Mouse (Mus musculus) limb, embryonic 11.5 days (tissue): ENCODE results near the gene Eci1. TPM values are rescaled to one million over a fixed set of nuclear protein-coding genes. Genes with fewer than 3 reads are reported as not detected.
"Not testable (repeated sequence)": the region's sequence is repeated elsewhere in the genome, so short reads cannot be mapped to it uniquely, and the experiment has no call there.

ENCODE experiments used
- ATAC-seq: fragments of 200-750 bp; cut with Nextera tagmentation; 2 replicates; pipeline ENCODE4 v1.8.0; 2017; ENCODE audit warnings: low read depth; ENCODE audit not compliant: insufficient number of reproducible peaks, low FRiP score, low TSS enrichment
- DNase-seq: peaks from one replicate; pipeline ENCODE4 v3.0.0-alpha.2; 2015; ENCODE audit warnings: low spot score
- H3K27ac ChIP-seq: fragments of 300-500 bp; sonication (generic); replicated peaks from 2 replicates; pipeline ENCODE4 v1.5.1; 2014; ENCODE audit warnings: low read depth, mild to moderate bottlenecking, low read length
- H3K27me3 ChIP-seq: fragments of 300-500 bp; sonication (generic); 2 replicates; pipeline ENCODE4 v1.6.1; 2014; ENCODE audit warnings: mild to moderate bottlenecking, low read length, mixed read lengths; ENCODE audit not compliant: control insufficient read depth, insufficient read depth
- H3K36me3 ChIP-seq: fragments of 300-500 bp; sonication (generic); 2 replicates; pipeline ENCODE4 v1.6.1; 2014; ENCODE audit warnings: mild to moderate bottlenecking, low read length, moderate library complexity, mixed read lengths; ENCODE audit not compliant: control insufficient read depth, insufficient read depth
- H3K4me1 ChIP-seq: fragments of 300-500 bp; sonication (generic); 2 replicates; pipeline ENCODE4 v1.6.1; 2014; ENCODE audit warnings: low read length, mixed read lengths; ENCODE audit not compliant: control insufficient read depth, insufficient read depth
- H3K4me2 ChIP-seq: fragments of 300-500 bp; sonication (generic); 2 replicates; pipeline ENCODE4 v1.6.1; 2014; ENCODE audit warnings: low read depth, mild to moderate bottlenecking, moderate library complexity; ENCODE audit not compliant: severe bottlenecking
- H3K4me3 ChIP-seq: fragments of 300-500 bp; sonication (generic); 2 replicates; pipeline ENCODE4 v1.5.1; 2014; ENCODE audit warnings: low read depth, low read length
- H3K9ac ChIP-seq: fragments of 300-500 bp; sonication (generic); 2 replicates; pipeline ENCODE4 v1.6.1; 2014; ENCODE audit warnings: mild to moderate bottlenecking, low read length
- H3K9me3 ChIP-seq: fragments of 300-500 bp; sonication (generic); 2 replicates; pipeline ENCODE4 v1.6.1; 2016; ENCODE audit warnings: low read length; ENCODE audit not compliant: control insufficient read depth
- WGBS: fragments of 180-500 bp; shearing (Covaris S2); extraction: QIAGEN DNeasy Blood & Tissue Kit; methylation state at CpG from one replicate; pipeline ENCODE4 v1.1.7; 2014; 5-methylcytosine and 5-hydroxymethylcytosine counted together
- polyA plus RNA-seq: library from polyadenylated mRNA; unstranded; fragments of >200 nt; fragmentation: Nextera tagmentation; extraction: Ambion mirVana; gene quantifications from 2 replicates; pipeline ENCODE4 v1.2.1, GENCODE M21; 2014

Gene Eci1
- polyA plus RNA-seq, 1 experiment from 2014 or later: 90.0 TPM

DNA sequence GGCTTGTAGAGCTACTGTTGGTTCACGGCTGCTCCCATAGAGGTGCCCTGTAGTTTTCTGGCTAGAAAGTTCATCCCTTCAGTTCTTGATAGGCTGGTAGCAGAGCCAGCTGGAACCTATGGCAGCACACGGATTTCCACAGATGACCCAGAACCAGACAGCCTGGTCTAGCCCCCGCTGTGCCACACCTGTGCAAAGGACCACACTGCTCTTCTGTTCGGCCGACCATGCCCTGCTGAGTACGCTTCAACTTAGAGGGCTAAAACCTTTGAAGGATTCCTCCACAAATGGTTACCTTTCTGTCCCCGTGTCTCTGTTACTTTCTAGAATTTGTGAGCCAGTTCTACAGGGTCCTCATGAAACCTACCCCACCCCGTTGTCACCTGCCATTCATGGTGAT lies 1.1 kb upstream of the Eci1 start:
- H3K9me3 ChIP-seq, H3K27me3 ChIP-seq, ATAC-seq, H3K9ac ChIP-seq, H3K4me1 ChIP-seq, H3K27ac ChIP-seq, H3K4me2 ChIP-seq, DNase-seq, H3K4me3 ChIP-seq: not testable (repeated sequence)
- H3K36me3 ChIP-seq: peaks cover 35% of the 10 kb centered on the region
- 93% methylated on average over 5 of the region's 8 CpGs for WGBS

- no peak overlapping the region for H3K9ac ChIP-seq
- 92% methylated on average over 7 of the region's 7 CpGs for WGBS
- no peak; the same call in 1 of the 2 replicates for ATAC-seq
Measured at GRCm38 (mm10) chr17:24425905-24426304, 536 bp upstream of the Eci1 start.

GRCm38 (mm10) chr17:24427170-24427557 lies 723 bp downstream of the Eci1 start:
- H3K27ac ChIP-seq: 0 out of 2 replicates have a peak overlapping the region, but pooled peaks have one; percentile 83
- H3K9ac ChIP-seq: peak overlapping the region; percentile 85
- H3K27me3 ChIP-seq: no peaks in the 10 kb centered on the region
- peak overlapping the region; percentile 63 for H3K4me3 ChIP-seq
- no peaks in the 10 kb centered on the region for H3K9me3 ChIP-seq
- H3K4me2 ChIP-seq: peak overlapping the region; percentile 54
- H3K36me3 ChIP-seq: peaks cover 21% of the 10 kb centered on the region
- no peak for ATAC-seq
- H3K4me1 ChIP-seq: peaks cover 4% of the 10 kb centered on the region; the same call in 1 of the 2 replicates
- peak; percentile 39 for DNase-seq
- WGBS: 6% methylated on average over 8 of the region's 8 CpGs

More at GRCm38 (mm10) chr17:24425905-24426304, 536 bp upstream of the Eci1 start:
- Histone ChIP-seq H3K9me3 (no peaks in the 10 kb centered on the region), H3K4me3 (no peak overlapping the region), H3K27me3 (no peaks in the 10 kb centered on the region), H3K4me1 (peaks cover 4% of the 10 kb centered on the region; the same call in 1 of the 2 replicates), H3K27ac (no peak overlapping the region), H3K36me3 (peaks cover 30% of the 10 kb centered on the region), H3K4me2 (no peak overlapping the region)
- no peak for DNase-seq

DNA sequence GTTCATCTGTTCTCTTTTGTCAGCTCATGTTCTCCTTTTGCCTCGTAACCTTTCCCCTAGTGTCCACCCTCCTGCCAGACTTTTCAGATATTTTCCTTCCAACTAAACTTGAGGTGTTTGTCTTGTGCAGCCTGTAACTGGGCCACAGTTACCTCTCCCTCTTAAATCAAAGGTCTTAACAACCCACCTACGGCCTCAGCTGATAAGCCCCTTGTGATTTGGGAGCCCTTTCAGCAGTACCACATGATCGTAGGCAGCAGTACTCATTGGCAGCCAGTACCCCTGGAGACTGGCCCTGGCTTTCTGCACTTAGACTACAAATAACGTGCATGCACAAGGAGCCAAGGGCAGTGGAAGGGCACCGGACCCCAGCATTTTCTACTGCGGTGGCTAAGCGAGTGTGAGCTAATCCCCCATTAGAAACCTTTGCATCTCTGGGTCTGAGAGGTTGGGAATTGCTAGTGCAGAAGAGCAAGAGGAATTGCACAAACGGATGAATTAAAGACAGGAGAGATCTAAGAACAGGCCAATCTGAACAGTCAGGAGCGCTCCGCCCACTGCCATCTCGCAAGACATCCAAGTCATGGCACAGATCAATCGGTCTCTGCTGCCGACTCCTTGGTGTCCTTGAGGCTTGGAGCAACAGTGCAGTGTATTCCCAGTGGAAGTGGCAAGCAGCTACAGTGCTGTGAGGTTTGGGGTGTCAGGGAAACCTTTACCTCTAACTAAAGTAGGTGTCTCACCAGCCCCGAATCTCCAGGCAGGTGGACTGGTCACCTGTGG lies 3.0 kb downstream of the Eci1 start:
- H3K4me1 ChIP-seq: peaks cover 4% of the 10 kb centered on the region; the same call in 1 of the 2 replicates
- 85% methylated on average over 14 of the region's 14 CpGs for WGBS
- no peaks in the 10 kb centered on the region for H3K9me3 ChIP-seq
- H3K36me3 ChIP-seq: peaks cover 9% of the 10 kb centered on the region; the same call in 1 of the 2 replicates
- no peak overlapping the region for H3K4me3 ChIP-seq
- no peak overlapping the region for H3K4me2 ChIP-seq
- no peak overlapping the region for H3K27ac ChIP-seq
- no peak for DNase-seq
- H3K27me3 ChIP-seq: no peaks in the 10 kb centered on the region
- H3K9ac ChIP-seq: no peak overlapping the region
- no peak for ATAC-seq

GRCm38 (mm10) chr17:24437016-24437415 lies 10.6 kb downstream of the Eci1 start:
- H3K27me3 ChIP-seq: no peaks in the 10 kb centered on the region
- H3K36me3 ChIP-seq: peaks cover 8% of the 10 kb centered on the region
- no peak overlapping the region for H3K4me3 ChIP-seq
- H3K9me3 ChIP-seq: no peaks in the 10 kb centered on the region
- H3K4me2 ChIP-seq: no peak overlapping the region
- DNase-seq (peak; percentile 48), ATAC-seq (no peak)
- no peak overlapping the region for H3K27ac ChIP-seq
- H3K4me1 ChIP-seq: no peaks in the 10 kb centered on the region
- 77% methylated on average over 5 of the region's 5 CpGs for WGBS
- no peak overlapping the region for H3K9ac ChIP-seq

- no peak overlapping the region for H3K4me2 ChIP-seq
- no peaks in the 10 kb centered on the region for H3K9me3 ChIP-seq
- no peaks in the 10 kb centered on the region for H3K27me3 ChIP-seq
- no peak overlapping the region for H3K9ac ChIP-seq
- DNase-seq (no peak), ATAC-seq (no peak)
- no peaks in the 10 kb centered on the region for H3K4me1 ChIP-seq
- no peak overlapping the region for H3K4me3 ChIP-seq
- WGBS: 94% methylated on average over 8 of the region's 8 CpGs
- H3K36me3 ChIP-seq: peaks cover 20% of the 10 kb centered on the region
- no peak overlapping the region for H3K27ac ChIP-seq
Measured at GRCm38 (mm10) chr17:24440377-24440776, 13.9 kb downstream of the Eci1 start.

DNA sequence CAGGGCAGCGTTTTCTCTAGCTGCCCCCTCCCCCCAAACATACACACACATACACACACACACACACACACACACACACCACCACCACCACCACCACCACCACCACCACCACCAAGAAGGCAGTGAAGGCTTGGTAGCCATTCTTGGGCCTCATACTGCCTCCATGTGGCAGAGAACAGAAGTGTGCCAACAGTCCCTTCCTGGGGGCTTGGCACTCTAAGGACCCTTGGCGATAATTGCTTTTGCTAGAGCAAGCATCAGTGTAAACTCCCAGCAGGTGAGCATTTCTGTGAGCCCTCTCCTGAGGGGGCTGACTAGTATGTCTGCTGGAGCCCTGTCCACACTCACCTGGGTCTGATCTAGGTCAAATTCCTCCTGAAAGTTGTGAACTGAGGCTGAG lies 14.7 kb downstream of the Eci1 start:
- Histone ChIP-seq H3K27ac (no peak overlapping the region), H3K4me3 (no peak overlapping the region), H3K9ac (no peak overlapping the region), H3K27me3 (no peaks in the 10 kb centered on the region), H3K9me3 (no peaks in the 10 kb centered on the region), H3K4me2 (no peak overlapping the region), H3K4me1 (no peaks in the 10 kb centered on the region), H3K36me3 (peaks cover 25% of the 10 kb centered on the region)
- ATAC-seq (no peak), DNase-seq (no peak)
- WGBS: 61% methylated on average over 2 of the region's 2 CpGs

DNA sequence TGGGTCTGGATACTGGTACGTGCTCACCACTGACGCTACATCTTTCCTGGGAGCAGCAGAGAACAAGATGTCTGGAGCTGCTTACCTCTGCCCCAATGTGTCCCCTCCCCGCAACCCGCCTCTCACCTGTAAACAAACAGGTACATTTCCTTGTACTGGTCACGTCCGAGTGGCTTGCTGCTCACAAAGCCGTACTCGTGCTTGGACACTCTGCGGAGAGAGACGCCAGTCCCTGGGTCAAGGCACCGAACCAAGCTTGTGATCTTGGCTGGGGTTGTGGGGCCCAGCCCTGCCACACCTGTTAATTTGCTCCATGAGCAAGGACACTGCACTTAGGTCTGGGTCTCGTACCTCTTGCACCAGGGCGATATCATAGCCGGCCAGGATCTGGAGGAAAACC lies 15.7 kb downstream of the Eci1 start:
- no peaks in the 10 kb centered on the region for H3K27me3 ChIP-seq
- no peak for DNase-seq
- H3K4me3 ChIP-seq: no peak overlapping the region
- H3K4me2 ChIP-seq: no peak overlapping the region
- no peak overlapping the region for H3K9ac ChIP-seq
- no peaks in the 10 kb centered on the region for H3K4me1 ChIP-seq
- no peaks in the 10 kb centered on the region for H3K9me3 ChIP-seq
- H3K36me3 ChIP-seq: peaks cover 33% of the 10 kb centered on the region
- no peak overlapping the region for H3K27ac ChIP-seq
- no peak for ATAC-seq
- 90% methylated on average over 14 of the region's 14 CpGs for WGBS
